Mouse (Mus musculus) midbrain, embryonic 13.5 days (tissue): Measurements from ENCODE around the gene Slc51a. TPM values are rescaled to one million over a fixed set of nuclear protein-coding genes. Genes with fewer than 3 reads are reported as not detected.

Experiments
- ATAC-seq: fragments of 200-750 bp; cut with Nextera tagmentation; 2 replicates; pipeline ENCODE4 v1.8.0; 2017; ENCODE audit warnings: mild to moderate bottlenecking, moderate TSS enrichment, moderate library complexity
- H3K27ac ChIP-seq: fragments of 300-500 bp; sonication (generic); 2 replicates; pipeline ENCODE4 v1.5.1; 2015; ENCODE audit warnings: inconsistent platforms, mild to moderate bottlenecking, moderate library complexity
- H3K27me3 ChIP-seq: fragments of 300-500 bp; sonication (generic); 2 replicates; pipeline ENCODE4 v1.6.1; 2015; ENCODE audit warnings: mild to moderate bottlenecking, inconsistent platforms
- H3K36me3 ChIP-seq: fragments of 300-500 bp; sonication (generic); 2 replicates; pipeline ENCODE4 v1.6.1; 2015; ENCODE audit warnings: mild to moderate bottlenecking, inconsistent platforms
- H3K4me1 ChIP-seq: fragments of 300-500 bp; sonication (generic); replicated peaks from 2 replicates; pipeline ENCODE4 v1.6.1; 2015; ENCODE audit warnings: inconsistent platforms
- H3K4me2 ChIP-seq: fragments of 300-500 bp; sonication (generic); replicated peaks from 2 replicates; pipeline ENCODE4 v1.6.1; 2015; ENCODE audit warnings: moderate library complexity, mild to moderate bottlenecking, inconsistent platforms
- H3K4me3 ChIP-seq: fragments of 300-500 bp; sonication (generic); replicated peaks from 2 replicates; pipeline ENCODE4 v1.5.1; 2015; ENCODE audit warnings: mild to moderate bottlenecking, inconsistent platforms
- H3K9ac ChIP-seq: fragments of 300-500 bp; sonication (generic); replicated peaks from 2 replicates; pipeline ENCODE4 v1.6.1; 2015; ENCODE audit warnings: mild to moderate bottlenecking, inconsistent platforms
- H3K9me3 ChIP-seq: fragments of 300-500 bp; sonication (generic); 2 replicates; pipeline ENCODE4 v1.6.1; 2016; ENCODE audit warnings: mild to moderate bottlenecking, inconsistent platforms
- WGBS: fragments of 180-500 bp; shearing (Covaris S2); methylation state at CpG from one replicate; pipeline ENCODE4 v1.1.7; 2015; 5-methylcytosine and 5-hydroxymethylcytosine counted together
- polyA plus RNA-seq: library from polyadenylated mRNA; unstranded; fragments of >200 nt; fragmentation: Nextera tagmentation; extraction: Ambion mirVana; gene quantifications from 2 replicates; pipeline ENCODE4 v1.2.1, GENCODE M21; 2015

Slc51a gene
- polyA plus RNA-seq, 1 experiment from 2014 or later, result 0.27 TPM

DNA sequence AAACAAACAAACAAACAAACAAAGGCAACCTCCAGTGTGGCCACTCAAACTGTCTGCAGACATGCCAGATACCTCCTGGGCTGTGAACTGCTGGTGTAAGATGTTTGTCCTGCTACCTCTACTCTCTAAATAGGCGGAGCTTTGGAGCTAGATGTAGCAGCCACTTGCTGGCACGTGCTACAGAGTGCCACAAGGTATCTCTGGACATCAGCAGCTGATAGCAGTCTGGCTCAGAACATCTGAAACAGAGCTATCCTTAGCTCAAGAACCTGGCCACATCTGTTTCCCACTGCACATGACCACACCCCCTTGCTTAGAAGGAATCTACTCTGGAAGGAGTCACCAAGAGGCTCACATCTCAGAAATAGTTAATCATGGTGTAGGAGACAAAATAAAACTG is 2.5 kb downstream of the Slc51a start:
- Histone ChIP-seq H3K9ac (no peak overlapping the region), H3K27ac (no peak overlapping the region), H3K4me1 (no peaks in the 10 kb centered on the region), H3K9me3 (no peaks in the 10 kb centered on the region), H3K36me3 (no peaks in the 10 kb centered on the region), H3K27me3 (no peaks in the 10 kb centered on the region), H3K4me2 (no peak overlapping the region), H3K4me3 (no peak overlapping the region)
- WGBS, result 81% methylated on average over 2 of the region's 2 CpGs
- ATAC-seq, result no peak

DNA sequence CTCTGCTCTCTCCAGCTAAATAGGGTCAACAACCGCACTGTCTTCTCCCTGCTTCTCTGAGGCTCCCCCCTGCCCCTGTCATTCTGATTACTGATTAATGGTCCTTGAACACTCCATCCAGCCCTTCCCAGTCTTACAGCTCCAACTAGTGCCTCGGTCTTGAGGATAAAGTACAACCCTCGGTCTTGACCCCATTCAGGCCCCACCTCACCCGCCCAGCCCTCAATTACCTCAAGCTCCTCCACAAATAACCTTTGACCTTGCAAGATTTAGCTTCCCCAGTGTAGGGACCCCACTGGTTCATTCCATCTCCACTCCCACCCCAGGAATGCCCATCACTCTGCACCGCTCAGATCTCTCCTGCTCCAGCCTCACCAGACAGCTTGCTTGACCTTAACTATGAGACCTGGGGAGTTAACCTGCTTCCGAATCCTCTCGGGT is 3.2 kb downstream of the Slc51a start:
- no peak overlapping the region for H3K4me3 ChIP-seq
- no peak overlapping the region for H3K9ac ChIP-seq
- no peaks in the 10 kb centered on the region for H3K27me3 ChIP-seq
- H3K4me2 ChIP-seq, result no peak overlapping the region
- H3K4me1 ChIP-seq, result no peaks in the 10 kb centered on the region
- 52% methylated on average over 7 of the region's 7 CpGs for WGBS
- ATAC-seq, result no peak
- no peaks in the 10 kb centered on the region for H3K9me3 ChIP-seq
- no peak overlapping the region for H3K27ac ChIP-seq
- no peaks in the 10 kb centered on the region for H3K36me3 ChIP-seq

DNA sequence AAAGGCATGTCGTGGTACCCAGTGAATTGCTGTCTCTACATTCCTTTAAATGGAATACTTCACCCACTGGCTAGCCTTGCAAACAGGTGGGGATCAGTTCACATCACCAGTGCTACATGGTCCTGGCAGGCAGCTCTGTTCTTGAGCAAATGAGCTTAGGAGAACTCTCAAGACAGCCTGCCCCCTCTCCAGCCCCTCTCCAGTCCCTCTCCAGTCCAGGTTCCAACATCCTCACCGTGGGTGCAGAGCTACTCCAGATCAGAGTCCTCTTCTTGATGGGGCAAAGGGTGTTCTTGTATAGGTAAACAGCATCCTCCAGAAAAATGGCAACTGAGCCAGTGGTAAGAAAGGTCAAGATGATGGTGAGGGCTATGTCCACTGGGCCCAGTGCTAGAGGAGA is 8.3 kb downstream of the Slc51a start:
- WGBS, result 83% methylated on average over 2 of the region's 2 CpGs
- H3K27ac ChIP-seq, result no peak overlapping the region
- no peak overlapping the region for H3K9ac ChIP-seq
- no peak overlapping the region for H3K4me2 ChIP-seq
- H3K4me3 ChIP-seq, result no peak overlapping the region
- no peaks in the 10 kb centered on the region for H3K9me3 ChIP-seq
- no peaks in the 10 kb centered on the region for H3K27me3 ChIP-seq
- peaks cover 3% of the 10 kb centered on the region; the same call in 1 of the 2 replicates for H3K36me3 ChIP-seq
- ATAC-seq, result no peak
- no peaks in the 10 kb centered on the region for H3K4me1 ChIP-seq

DNA sequence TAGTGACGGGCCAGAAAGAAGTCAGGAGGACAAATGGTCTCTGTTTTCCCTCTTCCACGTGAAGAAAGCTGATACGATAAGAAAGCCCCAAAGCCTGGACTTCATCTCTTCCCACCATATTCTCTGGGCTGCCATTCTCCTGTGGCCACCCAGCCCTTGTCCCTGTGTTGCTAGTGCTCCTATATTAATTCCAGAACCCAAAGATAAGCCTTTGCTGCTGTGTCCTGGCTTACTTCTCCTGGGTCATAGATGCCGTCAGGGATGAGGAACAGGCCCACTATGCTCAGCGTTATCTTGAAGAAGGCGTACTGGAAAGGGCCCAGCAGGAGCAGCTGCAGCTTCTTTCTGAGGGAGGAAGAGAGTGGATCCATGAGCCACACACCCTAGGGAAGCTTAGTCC is 10.4 kb downstream of the Slc51a start:
- 89% methylated on average over 6 of the region's 6 CpGs for WGBS
- H3K27ac ChIP-seq, result no peak overlapping the region
- no peaks in the 10 kb centered on the region for H3K4me1 ChIP-seq
- no peak overlapping the region for H3K9ac ChIP-seq
- H3K4me2 ChIP-seq, result no peak overlapping the region
- no peaks in the 10 kb centered on the region for H3K27me3 ChIP-seq
- no peak overlapping the region for H3K4me3 ChIP-seq
- H3K9me3 ChIP-seq, result no peaks in the 10 kb centered on the region
- peaks cover 18% of the 10 kb centered on the region for H3K36me3 ChIP-seq
- no peak for ATAC-seq

DNA sequence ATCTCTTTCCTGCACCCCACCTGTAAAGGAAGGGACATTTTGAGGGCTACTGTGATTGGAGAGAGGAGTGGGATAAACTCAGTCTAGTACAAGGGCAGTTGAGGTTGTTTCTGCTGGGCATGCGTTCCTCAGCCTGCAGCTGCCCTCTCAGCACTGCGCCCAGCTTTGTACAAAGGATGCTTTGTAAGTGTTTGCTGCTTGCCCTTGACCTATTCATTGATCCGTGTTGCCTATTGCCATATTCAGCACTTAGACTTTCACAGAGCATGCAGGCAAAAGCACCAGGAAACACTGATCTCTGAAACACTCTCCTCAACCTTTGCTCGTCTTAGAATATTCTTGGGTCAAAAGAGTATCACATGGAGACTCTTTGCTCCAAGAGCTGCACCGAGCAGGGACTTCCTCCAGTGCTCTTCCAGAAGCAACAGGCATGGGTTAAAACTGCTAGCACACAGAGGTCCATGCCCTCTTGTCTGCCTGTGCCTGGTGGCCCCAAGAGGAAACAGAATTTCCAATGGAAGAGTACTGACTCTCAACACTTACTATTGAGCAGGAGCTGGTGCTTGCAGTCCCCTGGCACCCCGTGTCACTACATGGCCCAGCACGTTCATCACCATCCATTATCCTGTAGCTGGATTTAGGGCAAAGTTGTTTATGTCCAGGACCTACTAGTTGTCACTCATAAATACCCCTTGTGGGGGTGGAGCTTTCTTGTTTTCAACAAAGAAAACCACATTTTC is 15.2 kb downstream of the Slc51a start:
- no peak overlapping the region for H3K9ac ChIP-seq
- peaks cover 61% of the 10 kb centered on the region for H3K36me3 ChIP-seq
- H3K4me1 ChIP-seq, result no peaks in the 10 kb centered on the region
- no peak overlapping the region for H3K4me3 ChIP-seq
- H3K27me3 ChIP-seq, result no peaks in the 10 kb centered on the region
- WGBS, result 78% methylated on average over 7 of the region's 7 CpGs
- no peak overlapping the region for H3K27ac ChIP-seq
- no peak for ATAC-seq
- H3K4me2 ChIP-seq, result no peak overlapping the region
- H3K9me3 ChIP-seq, result no peaks in the 10 kb centered on the region

DNA sequence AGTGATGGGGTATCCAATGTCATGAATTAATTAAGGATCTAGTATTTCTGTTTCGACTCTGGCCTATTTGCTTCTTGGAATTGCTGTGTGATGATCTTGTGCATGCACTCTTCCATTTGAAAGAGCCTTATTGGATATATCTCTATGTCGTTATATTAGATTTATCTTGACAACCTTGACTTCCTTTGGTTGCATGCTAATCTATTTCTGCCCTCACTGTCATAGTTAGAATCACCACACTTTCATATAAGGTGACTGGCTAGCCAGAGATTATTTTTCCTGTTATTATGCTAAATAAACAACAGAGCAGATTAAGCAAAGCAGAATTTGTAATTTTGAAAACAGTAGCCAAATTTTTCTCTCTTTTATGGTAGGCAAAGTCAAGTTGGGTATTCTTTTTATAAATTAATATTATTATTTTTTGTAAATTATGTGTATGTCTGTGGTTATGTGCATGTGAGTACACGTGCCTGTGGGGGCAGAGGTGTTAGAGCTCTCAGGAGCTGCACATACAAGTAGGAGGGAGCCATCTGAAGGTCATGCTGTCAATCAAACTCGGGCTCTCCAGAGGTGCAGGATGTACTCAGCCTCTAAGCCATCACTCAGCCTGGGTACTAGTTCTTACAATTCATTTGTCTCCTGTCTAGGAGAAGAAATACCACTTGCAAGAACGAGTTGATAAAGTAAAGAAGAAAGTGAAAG is 18.1 kb downstream of the Slc51a start:
- Histone ChIP-seq H3K9ac (no peak overlapping the region), H3K27me3 (no peaks in the 10 kb centered on the region), H3K4me2 (no peak overlapping the region), H3K27ac (no peak overlapping the region), H3K36me3 (peaks cover 76% of the 10 kb centered on the region), H3K4me3 (no peak overlapping the region), H3K4me1 (no peaks in the 10 kb centered on the region), H3K9me3 (no peaks in the 10 kb centered on the region)
- no peak for ATAC-seq
- 81% methylated on average over 5 of the region's 5 CpGs for WGBS

DNA sequence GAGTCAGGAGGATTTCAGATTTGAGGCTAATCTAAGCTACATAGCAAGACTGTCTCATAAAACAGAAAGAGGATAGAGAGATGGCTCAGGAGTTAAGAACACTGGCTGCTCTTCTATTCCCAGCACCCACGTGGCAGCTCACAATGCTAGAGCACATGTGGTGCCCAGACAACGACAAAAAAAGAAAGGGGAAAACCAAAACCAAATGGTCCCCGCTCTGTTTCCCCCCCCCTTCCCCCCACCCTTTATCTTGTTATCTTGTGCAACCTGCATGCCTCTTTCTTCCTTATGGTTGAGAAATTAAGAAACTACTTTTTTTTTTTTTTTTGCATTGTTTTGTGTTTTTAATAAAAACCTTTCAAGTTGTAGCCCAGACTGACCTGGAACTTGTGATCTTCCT is 19.2 kb downstream of the Slc51a start:
- H3K4me1 ChIP-seq, result no peaks in the 10 kb centered on the region
- no peaks in the 10 kb centered on the region for H3K27me3 ChIP-seq
- ATAC-seq, result no peak
- no peaks in the 10 kb centered on the region for H3K9me3 ChIP-seq
- H3K9ac ChIP-seq, result no peak overlapping the region
- H3K36me3 ChIP-seq, result peaks cover 81% of the 10 kb centered on the region
- 86% methylated on average over 3 of the region's 3 CpGs for WGBS
- H3K27ac ChIP-seq, result no peak overlapping the region
- no peak overlapping the region for H3K4me3 ChIP-seq
- H3K4me2 ChIP-seq, result no peak overlapping the region

DNA sequence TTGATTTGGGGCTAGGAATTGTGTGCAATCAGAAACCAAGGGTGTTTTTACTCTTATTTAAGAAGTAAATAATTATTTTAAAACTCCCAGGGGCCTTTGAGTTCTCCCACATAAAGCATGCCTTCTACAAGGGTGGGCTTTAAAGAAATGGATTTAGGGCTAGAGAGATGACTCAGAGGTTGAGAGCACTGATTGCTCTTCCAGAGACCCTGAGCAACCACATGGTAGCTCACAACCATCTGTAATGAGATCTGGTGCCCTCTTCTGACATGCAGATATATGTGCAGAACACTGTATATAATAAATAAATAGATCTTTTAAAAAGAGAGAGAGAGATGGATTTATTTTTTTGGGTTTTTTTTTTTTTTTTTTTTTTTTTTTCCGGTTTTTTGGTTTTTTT is 22.8 kb downstream of the Slc51a start:
- Histone ChIP-seq H3K4me1 (no peaks in the 10 kb centered on the region), H3K9me3 (no peaks in the 10 kb centered on the region), H3K27ac (no peak overlapping the region), H3K9ac (no peak overlapping the region), H3K4me2 (no peak overlapping the region), H3K4me3 (no peak overlapping the region), H3K27me3 (no peaks in the 10 kb centered on the region), H3K36me3 (peaks cover 64% of the 10 kb centered on the region)
- no peak for ATAC-seq
- 0% methylated on average over 1 of the region's 1 CpGs for WGBS

DNA sequence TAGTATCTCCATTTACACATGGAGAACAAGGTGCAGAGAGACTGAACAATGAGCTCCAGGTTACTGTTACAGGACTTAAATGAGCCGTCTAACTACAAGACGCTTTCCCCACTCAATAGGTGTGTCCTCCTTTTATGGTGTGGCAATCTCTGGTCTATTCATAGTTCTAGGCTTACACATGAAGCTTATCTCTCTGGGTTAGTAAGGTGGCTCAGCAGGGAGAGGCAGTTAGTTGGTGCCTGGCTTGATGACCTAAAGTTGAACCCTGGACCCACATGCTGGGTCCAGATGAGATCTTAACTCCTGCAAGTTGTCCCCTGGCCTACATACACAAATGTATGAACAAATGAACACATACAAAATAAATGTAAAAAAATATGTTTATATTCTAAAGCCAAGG is 24.3 kb downstream of the Slc51a start:
- ATAC-seq, result no peak
- peaks cover 56% of the 10 kb centered on the region for H3K36me3 ChIP-seq
- no peak overlapping the region for H3K4me2 ChIP-seq
- no peaks in the 10 kb centered on the region for H3K4me1 ChIP-seq
- 92% methylated on average over 2 of the region's 2 CpGs for WGBS
- no peak overlapping the region for H3K4me3 ChIP-seq
- no peak overlapping the region for H3K9ac ChIP-seq
- H3K9me3 ChIP-seq, result no peaks in the 10 kb centered on the region
- no peak overlapping the region for H3K27ac ChIP-seq
- no peaks in the 10 kb centered on the region for H3K27me3 ChIP-seq

DNA sequence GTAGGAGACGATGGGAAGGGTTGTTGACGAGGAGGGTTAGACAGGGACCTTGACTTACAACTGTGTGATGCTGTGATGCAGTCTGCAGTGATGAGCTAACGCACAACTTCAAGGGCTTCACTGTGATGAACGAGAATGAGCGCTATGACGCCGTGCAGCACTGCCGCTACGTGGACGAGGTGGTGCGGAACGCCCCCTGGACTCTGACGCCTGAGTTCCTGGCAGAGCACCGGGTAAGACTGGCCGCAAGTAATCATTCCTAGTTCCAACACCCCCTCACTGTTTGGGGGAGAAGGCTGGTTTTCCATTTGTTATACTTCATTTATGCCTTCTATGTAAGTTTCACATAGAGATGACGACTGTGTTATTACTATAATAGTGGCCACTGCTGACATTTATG is 24.7 kb downstream of the Slc51a start:
- no peak overlapping the region for H3K9ac ChIP-seq
- ATAC-seq, result no peak
- no peak overlapping the region for H3K27ac ChIP-seq
- peaks cover 52% of the 10 kb centered on the region for H3K36me3 ChIP-seq
- H3K27me3 ChIP-seq, result no peaks in the 10 kb centered on the region
- H3K4me2 ChIP-seq, result no peak overlapping the region
- no peak overlapping the region for H3K4me3 ChIP-seq
- H3K9me3 ChIP-seq, result no peaks in the 10 kb centered on the region
- no peaks in the 10 kb centered on the region for H3K4me1 ChIP-seq
- 96% methylated on average over 16 of the region's 16 CpGs for WGBS

DNA sequence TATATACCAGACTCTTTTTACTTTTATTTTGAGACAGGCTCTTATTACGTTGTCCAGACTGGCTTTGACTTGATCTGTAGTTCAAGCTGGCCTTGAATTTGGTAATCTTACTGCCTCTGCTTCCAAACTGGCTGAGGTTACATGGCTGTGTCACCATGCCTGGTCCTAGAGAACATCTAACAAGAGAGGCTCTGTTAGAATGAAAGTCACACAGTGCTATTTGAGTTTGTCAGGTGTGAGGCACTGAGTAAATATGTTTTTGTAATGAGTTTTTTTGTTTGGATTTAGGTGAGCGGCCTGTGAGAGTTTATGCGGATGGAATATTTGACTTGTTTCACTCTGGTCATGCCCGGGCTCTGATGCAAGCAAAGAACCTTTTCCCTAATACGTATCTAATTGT is 26.0 kb downstream of the Slc51a start:
- no peak for ATAC-seq
- no peaks in the 10 kb centered on the region for H3K9me3 ChIP-seq
- H3K36me3 ChIP-seq, result peaks cover 51% of the 10 kb centered on the region
- no peak overlapping the region for H3K27ac ChIP-seq
- 96% methylated on average over 5 of the region's 5 CpGs for WGBS
- no peak overlapping the region for H3K4me3 ChIP-seq
- H3K9ac ChIP-seq, result no peak overlapping the region
- no peaks in the 10 kb centered on the region for H3K27me3 ChIP-seq
- no peaks in the 10 kb centered on the region for H3K4me1 ChIP-seq
- H3K4me2 ChIP-seq, result no peak overlapping the region

DNA sequence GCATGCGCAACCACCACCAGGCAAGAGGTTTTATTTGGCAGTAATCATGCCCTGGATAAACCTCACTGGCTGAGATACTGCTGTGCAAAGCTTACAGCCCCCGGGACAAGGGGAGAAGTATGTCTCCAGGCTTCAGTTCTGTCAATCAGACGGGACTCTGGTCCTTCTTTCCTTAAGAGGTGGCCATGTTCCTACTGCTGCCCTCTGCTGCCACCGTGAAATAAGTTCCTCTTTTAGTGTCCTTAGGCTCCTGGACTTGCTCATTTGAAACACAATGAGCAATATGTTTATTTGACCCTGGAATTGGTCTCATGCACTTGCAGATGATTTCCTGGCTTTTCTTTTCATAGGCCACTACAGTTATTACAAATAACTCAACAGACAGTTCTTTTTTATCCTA is 27.2 kb downstream of the Slc51a start:
- Histone ChIP-seq H3K27me3 (no peaks in the 10 kb centered on the region), H3K9me3 (no peaks in the 10 kb centered on the region), H3K9ac (no peak overlapping the region), H3K27ac (no peak overlapping the region), H3K4me2 (no peak overlapping the region), H3K36me3 (peaks cover 54% of the 10 kb centered on the region), H3K4me1 (no peaks in the 10 kb centered on the region), H3K4me3 (no peak overlapping the region)
- WGBS, result 54% methylated on average over 4 of the region's 4 CpGs
- ATAC-seq, result no peak
